Mouse (Mus musculus) urinary bladder, postnatal 14 days (tissue): ENCODE data around the gene Ubtd1.
"Not testable (repeated sequence)": the region's sequence is repeated elsewhere in the genome, so short reads cannot be mapped to it uniquely, and the experiment has no call there.

Source experiments
- DNase-seq: peaks from one replicate; pipeline ENCODE4 v3.0.0; 2021; ENCODE audit warnings: low spot score

Gene Ubtd1

GRCm38 (mm10) chr19:42068441-42069240 lies 87.1 kb downstream of the Ubtd1 start:
- DNase-seq: no peak

GRCm38 (mm10) chr19:42069241-42069525 lies 87.6 kb downstream of the Ubtd1 start:
- no peak for DNase-seq

- DNase-seq: no peak
Observed at GRCm38 (mm10) chr19:42071221-42071620, 89.7 kb downstream of the Ubtd1 start.

GRCm38 (mm10) chr19:42071886-42072608 lies 90.5 kb downstream of the Ubtd1 start:
- no peak for DNase-seq

- no peak for DNase-seq
Observed at GRCm38 (mm10) chr19:42072802-42073201, 91.2 kb downstream of the Ubtd1 start.

GRCm38 (mm10) chr19:42075051-42075450 lies 93.5 kb downstream of the Ubtd1 start:
- DNase-seq: no peak

GRCm38 (mm10) chr19:42075992-42076391 lies 94.4 kb downstream of the Ubtd1 start:
- no peak for DNase-seq

- DNase-seq: no peak
Observed at GRCm38 (mm10) chr19:42078566-42078965, 97.0 kb downstream of the Ubtd1 start.

- DNase-seq: no peak
Observed at GRCm38 (mm10) chr19:42079006-42079405, 97.4 kb downstream of the Ubtd1 start.

GRCm38 (mm10) chr19:42079950-42080349 lies 98.4 kb downstream of the Ubtd1 start:
- DNase-seq: no peak

- no peak for DNase-seq
Observed at GRCm38 (mm10) chr19:42080469-42080868, 98.9 kb downstream of the Ubtd1 start.

GRCm38 (mm10) chr19:42081613-42082012 lies 100.0 kb downstream of the Ubtd1 start:
- not testable (repeated sequence) for DNase-seq
